Mouse (Mus musculus) spleen, adult 18-20 months (tissue): ENCODE measurements around the gene E130208F15Rik.

Experiments used
- DNase-seq, 2 experiments: peaks; one replicate each; pipeline ENCODE4 v3.0.0; 2022; ENCODE audit warnings: mixed read lengths in 2 of 2

The E130208F15Rik gene

GRCm38 (mm10) chr7:30321539-30322284 is at the start of gene E130208F15Rik:
E130208F15Rik (plus strand) TSS chr7:30321740.
- peak; percentile 58 to 63 for DNase-seq

GRCm38 (mm10) chr7:30274383-30274782 is 47.2 kb upstream of the E130208F15Rik start:
- DNase-seq = no peak

- no peak for DNase-seq
Measured at GRCm38 (mm10) chr7:30278911-30279310, 42.6 kb upstream of the E130208F15Rik start.

GRCm38 (mm10) chr7:30279536-30279935 is 42.0 kb upstream of the E130208F15Rik start:
- DNase-seq = no peak

- peak; percentile 81 to 85 for DNase-seq
Measured at GRCm38 (mm10) chr7:30279951-30280669, 41.4 kb upstream of the E130208F15Rik start, which contains the start of the genes Thap8 and Wdr62. Thap8 (plus strand) TSS chr7:30280094. Wdr62 (minus strand) TSS chr7:30280419.

GRCm38 (mm10) chr7:30280670-30281138 is 40.8 kb upstream of the E130208F15Rik start:
- DNase-seq = peak; percentile 67 to 76

- no peak for DNase-seq
Measured at GRCm38 (mm10) chr7:30281522-30281921, 40.0 kb upstream of the E130208F15Rik start.

- DNase-seq = no peak
Measured at GRCm38 (mm10) chr7:30282740-30283139, 38.8 kb upstream of the E130208F15Rik start.

GRCm38 (mm10) chr7:30286701-30287410 is 34.7 kb upstream of the E130208F15Rik start:
- no peak for DNase-seq

- DNase-seq = no peak
Measured at GRCm38 (mm10) chr7:30288046-30288445, 33.5 kb upstream of the E130208F15Rik start.

- no peak for DNase-seq
Measured at GRCm38 (mm10) chr7:30289071-30289713, 32.3 kb upstream of the E130208F15Rik start.

GRCm38 (mm10) chr7:30289714-30290399 is 31.7 kb upstream of the E130208F15Rik start:
- DNase-seq = no peak

GRCm38 (mm10) chr7:30291215-30292131 is 30.1 kb upstream of the E130208F15Rik start, which contains the start of gene Clip3:
Clip3 (plus strand) TSS chr7:30291728.
- peak in 1 of 2 experiments; percentile 20 for DNase-seq

- no peak for DNase-seq
Measured at GRCm38 (mm10) chr7:30293795-30294194, 27.7 kb upstream of the E130208F15Rik start.

GRCm38 (mm10) chr7:30294296-30294695 is 27.2 kb upstream of the E130208F15Rik start:
- no peak for DNase-seq

GRCm38 (mm10) chr7:30295103-30295502 is 26.4 kb upstream of the E130208F15Rik start:
- no peak for DNase-seq

GRCm38 (mm10) chr7:30296816-30297215 is 24.7 kb upstream of the E130208F15Rik start:
- no peak for DNase-seq

- no peak for DNase-seq
Measured at GRCm38 (mm10) chr7:30297266-30297665, 24.3 kb upstream of the E130208F15Rik start.

- DNase-seq = peak in 1 of 2 experiments; percentile 33
Measured at GRCm38 (mm10) chr7:30300914-30301313, 20.6 kb upstream of the E130208F15Rik start.

GRCm38 (mm10) chr7:30306083-30306779 is 15.3 kb upstream of the E130208F15Rik start:
- DNase-seq = no peak
